Mouse (Mus musculus) heart, embryonic 14.5 days (tissue): ENCODE results near the gene Slco1a5. TPM values are rescaled to one million over a fixed set of nuclear protein-coding genes. Genes with fewer than 3 reads are reported as not detected.

ENCODE experiments used
- ATAC-seq: fragments of 200-750 bp; cut with Nextera tagmentation; 2 replicates; pipeline ENCODE4 v1.8.0; 2017; ENCODE audit warnings: low read depth, moderate TSS enrichment; ENCODE audit not compliant: insufficient number of reproducible peaks, insufficient read depth, low FRiP score
- H3K27ac ChIP-seq, 2 experiments: fragments of 200-500 bp in 1 of 2; fragments of 300-500 bp in 1 of 2; sonication (generic) in 1 of 2; replicated peaks in 1 of 2; 2 replicates each; pipeline ENCODE4 v1.5.1; 2012 to 2014; ENCODE audit warnings: low read depth in 2 of 2, low read length in 2 of 2, control low read depth in 1 of 2, mild to moderate bottlenecking in 1 of 2, mixed read lengths in 1 of 2; ENCODE audit not compliant: control insufficient read depth in 1 of 2, insufficient read depth in 1 of 2
- H3K27me3 ChIP-seq: fragments of 300-500 bp; sonication (generic); 2 replicates; pipeline ENCODE4 v1.6.1; 2014; ENCODE audit warnings: mild to moderate bottlenecking, low read length, control low read depth; ENCODE audit not compliant: control insufficient read depth, insufficient read depth
- H3K36me3 ChIP-seq: fragments of 300-500 bp; sonication (generic); 2 replicates; pipeline ENCODE4 v1.6.1; 2014; ENCODE audit warnings: mild to moderate bottlenecking, control low read depth, low read length, mixed read lengths; ENCODE audit not compliant: control insufficient read depth, insufficient read depth
- H3K4me1 ChIP-seq, 2 experiments: fragments of 200-500 bp in 1 of 2; fragments of 300-500 bp in 1 of 2; sonication (generic) in 1 of 2; 2 replicates each; pipeline ENCODE4 v1.6.1; 2012 to 2014; ENCODE audit warnings: low read length in 2 of 2, control low read depth in 1 of 2, mixed read lengths in 1 of 2; ENCODE audit not compliant: control insufficient read depth in 2 of 2, insufficient read depth in 2 of 2
- H3K4me2 ChIP-seq: fragments of 300-500 bp; sonication (generic); 2 replicates; pipeline ENCODE4 v1.6.1; 2014; ENCODE audit warnings: mild to moderate bottlenecking, low read length
- H3K4me3 ChIP-seq, 2 experiments: fragments of 200-500 bp in 1 of 2; fragments of 300-500 bp in 1 of 2; sonication (generic) in 1 of 2; 2 replicates each; pipeline ENCODE4 v1.5.1; 2012 to 2014; ENCODE audit warnings: low read length in 2 of 2, mild to moderate bottlenecking in 2 of 2, control low read depth in 1 of 2, low read depth in 1 of 2, moderate library complexity in 1 of 2; ENCODE audit not compliant: control insufficient read depth in 1 of 2, insufficient read depth in 1 of 2
- H3K9ac ChIP-seq: fragments of 300-500 bp; sonication (generic); 2 replicates; pipeline ENCODE4 v1.6.1; 2014; ENCODE audit warnings: mild to moderate bottlenecking, low read length
- H3K9me3 ChIP-seq: fragments of 300-500 bp; sonication (generic); 2 replicates; pipeline ENCODE4 v1.6.1; 2016; ENCODE audit warnings: low read length, control low read depth; ENCODE audit not compliant: control insufficient read depth
- WGBS: fragments of 180-500 bp; shearing (Covaris S2); extraction: QIAGEN DNeasy Blood & Tissue Kit; methylation state at CpG from one replicate; pipeline ENCODE4 v1.1.7; 2014; 5-methylcytosine and 5-hydroxymethylcytosine counted together
- polyA plus RNA-seq: library from polyadenylated mRNA; unstranded; fragments of >200 nt; fragmentation: Nextera tagmentation; extraction: Ambion mirVana; gene quantifications from 2 replicates; pipeline ENCODE4 v1.2.1, GENCODE M21; 2014

The Slco1a5 gene
- not detected in 2 replicates for polyA plus RNA-seq

DNA sequence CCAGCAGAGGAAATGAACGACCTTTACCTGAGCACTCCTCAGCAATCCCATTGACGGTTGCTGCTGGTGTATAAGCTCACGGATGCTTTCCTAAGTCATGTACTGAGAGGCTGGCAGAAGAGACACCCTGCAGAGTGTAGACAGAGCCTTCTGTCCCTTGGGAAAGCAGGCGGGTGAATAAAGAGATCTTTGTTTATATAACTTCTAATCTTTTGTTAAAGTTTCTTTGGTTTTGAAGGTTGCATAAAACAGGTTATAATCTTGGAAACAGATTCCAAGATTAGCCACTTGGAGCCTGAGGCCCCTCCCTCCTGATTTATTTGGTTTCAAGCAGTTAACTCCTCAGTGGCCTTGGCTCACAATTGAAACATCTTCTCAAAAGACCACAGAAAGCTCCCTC, at the start of gene Slco1a5:
Gene Slco1a5 (minus strand): TSS at position 101 of the 400 bp plus-strand sequence.
- no peaks in the 10 kb centered on the region for H3K27me3 ChIP-seq
- WGBS, result 24% methylated on average over 4 of the region's 4 CpGs
- H3K4me3 ChIP-seq, result no peak within 1 kb of the TSS
- H3K27ac ChIP-seq, result no peak within 1 kb of the TSS
- no peak within 1 kb of the TSS for H3K9ac ChIP-seq
- no peaks in the 10 kb centered on the region for H3K9me3 ChIP-seq
- H3K36me3 ChIP-seq, result no peaks in the 10 kb centered on the region
- ATAC-seq, result no peak
- no peak within 1 kb of the TSS for H3K4me2 ChIP-seq
- no peaks in the 10 kb centered on the region for H3K4me1 ChIP-seq

DNA sequence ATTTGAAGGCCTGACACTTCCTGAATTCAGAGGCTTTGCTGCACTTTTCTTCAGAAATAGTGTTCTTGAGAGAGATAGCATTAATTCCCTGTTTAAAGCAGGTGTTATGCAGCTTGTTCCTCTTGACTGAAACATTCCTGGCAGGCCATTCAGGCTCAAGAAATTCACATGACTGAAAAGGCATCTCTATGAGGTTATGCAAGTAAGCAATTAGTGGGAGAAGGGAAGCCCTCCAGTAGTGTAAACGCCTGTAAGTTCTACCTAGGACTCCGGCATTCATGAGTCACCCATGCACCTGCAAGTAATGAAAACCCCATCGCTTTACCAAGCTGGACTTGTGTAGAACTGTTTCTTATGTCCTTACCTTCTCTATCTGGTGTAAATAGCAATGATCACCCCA, 46.8 kb upstream of the Slco1a5 start:
- no peaks in the 10 kb centered on the region for H3K27me3 ChIP-seq
- H3K36me3 ChIP-seq, result peaks cover 87% of the 10 kb centered on the region
- H3K4me2 ChIP-seq, result no peak overlapping the region
- 88% methylated on average over 3 of the region's 3 CpGs for WGBS
- no peak for ATAC-seq
- no peak overlapping the region for H3K4me3 ChIP-seq
- H3K9me3 ChIP-seq, result no peaks in the 10 kb centered on the region
- no peaks in the 10 kb centered on the region for H3K4me1 ChIP-seq
- no peak overlapping the region for H3K9ac ChIP-seq
- H3K27ac ChIP-seq, result no peak overlapping the region

DNA sequence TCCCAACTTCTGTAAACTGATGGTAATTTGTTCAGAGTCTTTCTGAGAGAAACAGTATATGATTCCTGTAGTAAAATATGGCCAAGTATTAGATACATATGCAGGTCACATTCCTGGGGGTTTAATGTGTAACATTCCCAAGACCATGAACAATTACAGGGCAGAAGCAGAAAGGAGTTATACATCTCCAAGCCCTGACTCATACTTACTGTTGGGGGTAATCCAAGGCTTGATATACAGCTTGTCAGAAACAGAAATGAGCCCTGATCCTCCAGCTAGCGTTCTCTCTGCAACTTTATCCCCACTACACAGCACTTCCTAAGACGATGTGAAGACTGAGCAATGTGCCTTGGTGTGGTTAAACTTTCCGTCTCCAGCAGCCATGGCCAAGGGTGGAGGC, 44.8 kb upstream of the Slco1a5 start:
- no peak overlapping the region for H3K9ac ChIP-seq
- no peaks in the 10 kb centered on the region for H3K9me3 ChIP-seq
- peaks cover 87% of the 10 kb centered on the region for H3K36me3 ChIP-seq
- ATAC-seq, result no peak
- no peaks in the 10 kb centered on the region for H3K4me1 ChIP-seq
- H3K4me3 ChIP-seq, result no peak overlapping the region
- no peak overlapping the region for H3K27ac ChIP-seq
- H3K27me3 ChIP-seq, result no peaks in the 10 kb centered on the region
- WGBS, result 85% methylated on average over 3 of the region's 3 CpGs
- H3K4me2 ChIP-seq, result no peak overlapping the region

DNA sequence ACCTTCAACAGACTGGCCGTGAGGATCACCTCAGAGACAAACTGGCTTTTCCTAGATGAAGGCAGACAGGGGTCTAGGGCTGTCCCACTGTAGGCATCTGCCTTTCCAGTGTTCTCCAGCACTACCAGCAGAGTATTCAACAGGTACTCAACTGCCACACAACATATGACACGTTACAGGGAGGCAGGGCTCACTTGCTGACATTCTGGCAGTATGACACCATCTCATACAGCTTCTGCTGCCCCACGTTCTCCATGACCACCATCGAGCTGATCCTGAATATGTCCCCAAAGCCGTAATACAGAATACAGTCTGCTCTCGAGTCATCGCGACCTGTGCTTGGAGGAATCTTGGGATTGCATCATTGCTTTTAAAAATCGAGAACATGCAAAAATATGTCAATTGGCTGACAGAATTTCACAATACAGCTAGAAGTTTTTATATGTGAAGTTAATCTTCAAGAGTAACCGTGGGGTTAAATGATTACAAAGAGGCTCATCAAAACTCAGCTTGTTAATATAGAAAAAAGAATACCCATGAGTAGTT, 43.8 kb upstream of the Slco1a5 start:
- H3K27me3 ChIP-seq, result no peaks in the 10 kb centered on the region
- no peak overlapping the region for H3K9ac ChIP-seq
- H3K27ac ChIP-seq, result no peak overlapping the region
- no peaks in the 10 kb centered on the region for H3K9me3 ChIP-seq
- no peak for ATAC-seq
- H3K4me3 ChIP-seq, result no peak overlapping the region
- H3K36me3 ChIP-seq, result peaks cover 87% of the 10 kb centered on the region
- WGBS, result 82% methylated on average over 10 of the region's 10 CpGs
- no peak overlapping the region for H3K4me2 ChIP-seq
- no peaks in the 10 kb centered on the region for H3K4me1 ChIP-seq

DNA sequence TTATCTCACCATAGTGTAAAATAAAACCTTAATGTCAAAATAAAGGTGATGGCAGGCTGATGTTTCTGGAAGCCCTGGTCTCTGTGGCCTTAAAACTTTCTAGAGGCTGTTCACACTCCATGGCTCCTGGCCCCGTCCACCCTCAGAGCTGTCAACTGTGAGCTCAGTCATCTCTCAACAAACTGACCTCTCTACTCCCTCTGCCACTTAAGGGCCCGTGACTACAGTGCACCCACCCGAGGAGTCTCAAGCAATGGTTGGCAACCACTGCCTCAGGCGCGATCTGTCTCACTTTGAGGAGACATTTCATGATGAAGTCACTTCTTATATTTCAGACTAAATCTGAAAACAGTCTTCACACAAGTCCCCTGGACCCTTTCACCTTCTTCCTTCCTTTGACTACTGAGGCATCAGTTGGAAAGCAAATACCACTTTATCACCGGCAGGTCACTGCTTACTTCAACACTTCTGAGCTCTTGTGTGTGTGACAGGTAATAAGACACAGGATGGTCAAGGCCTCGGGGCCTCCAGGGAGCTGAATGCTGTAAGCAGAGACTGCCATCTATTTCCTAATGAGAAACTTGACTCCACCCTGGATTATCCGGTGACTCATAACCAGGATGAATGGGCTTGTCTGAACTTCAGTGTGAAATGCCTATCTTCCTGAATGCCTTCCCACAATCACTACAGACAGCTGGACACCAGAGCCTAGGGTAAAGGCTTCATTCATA, 43.1 kb upstream of the Slco1a5 start:
- no peaks in the 10 kb centered on the region for H3K27me3 ChIP-seq
- H3K9ac ChIP-seq, result no peak overlapping the region
- H3K4me3 ChIP-seq, result no peak overlapping the region
- ATAC-seq, result no peak
- H3K4me2 ChIP-seq, result no peak overlapping the region
- peaks cover 90% of the 10 kb centered on the region for H3K36me3 ChIP-seq
- no peaks in the 10 kb centered on the region for H3K9me3 ChIP-seq
- 67% methylated on average over 8 of the region's 8 CpGs for WGBS
- no peaks in the 10 kb centered on the region for H3K4me1 ChIP-seq
- H3K27ac ChIP-seq, result no peak overlapping the region

DNA sequence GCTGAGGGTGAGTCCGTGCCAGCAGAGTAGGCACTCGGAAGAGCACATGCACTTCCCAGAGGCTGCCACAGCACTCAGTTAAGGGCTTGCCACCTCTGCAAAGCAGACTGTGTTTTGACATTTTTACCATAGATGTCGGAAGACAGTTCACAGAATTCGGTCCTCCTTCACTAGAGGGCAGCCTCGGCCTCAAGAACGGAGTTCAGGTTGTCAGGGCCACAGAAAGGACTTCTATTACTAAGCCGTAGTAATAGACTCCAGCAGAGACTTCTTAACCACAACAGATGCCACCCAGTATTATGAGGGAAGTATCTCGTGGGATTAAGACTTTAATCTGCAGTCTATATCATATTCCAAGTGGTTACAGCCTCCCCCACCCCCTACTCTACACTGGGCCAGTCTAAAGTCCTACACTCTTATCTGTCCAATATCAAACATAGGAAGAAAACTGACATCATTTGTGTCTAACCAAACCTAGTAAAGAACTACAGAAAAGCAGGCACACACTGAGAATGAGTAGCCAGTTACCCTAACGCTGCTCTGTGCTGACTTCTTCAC, 40.3 kb upstream of the Slco1a5 start:
- Histone ChIP-seq H3K4me3 (no peak overlapping the region), H3K4me2 (no peak overlapping the region), H3K9ac (no peak overlapping the region), H3K27me3 (no peaks in the 10 kb centered on the region), H3K36me3 (peaks cover 91% of the 10 kb centered on the region), H3K4me1 (no peaks in the 10 kb centered on the region), H3K27ac (no peak overlapping the region), H3K9me3 (no peaks in the 10 kb centered on the region)
- no peak for ATAC-seq
- 75% methylated on average over 9 of the region's 9 CpGs for WGBS

DNA sequence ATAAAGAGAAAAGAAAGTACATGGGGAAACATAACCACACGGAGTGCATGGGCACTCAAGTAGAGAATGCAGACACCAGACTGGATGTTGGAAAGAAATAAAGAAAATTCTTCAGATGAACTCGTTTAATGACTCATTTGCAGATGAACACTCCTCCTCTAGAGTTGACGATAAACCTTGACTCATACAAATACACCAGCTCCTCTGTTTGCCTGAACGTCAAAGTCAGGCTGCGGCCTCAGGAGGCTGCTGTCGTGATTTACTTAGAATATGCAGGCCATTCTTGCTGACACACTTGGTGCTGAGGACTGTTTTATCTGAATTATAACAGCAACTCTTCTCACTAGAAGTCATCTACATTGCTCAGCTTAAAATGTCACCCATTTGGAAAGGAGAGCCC, 39.3 kb upstream of the Slco1a5 start:
- no peak for ATAC-seq
- no peak overlapping the region for H3K9ac ChIP-seq
- 86% methylated on average over 6 of the region's 6 CpGs for WGBS
- peaks cover 90% of the 10 kb centered on the region for H3K36me3 ChIP-seq
- H3K27me3 ChIP-seq, result no peaks in the 10 kb centered on the region
- no peaks in the 10 kb centered on the region for H3K4me1 ChIP-seq
- no peak overlapping the region for H3K4me3 ChIP-seq
- no peak overlapping the region for H3K27ac ChIP-seq
- H3K9me3 ChIP-seq, result no peaks in the 10 kb centered on the region
- no peak overlapping the region for H3K4me2 ChIP-seq
